Mouse (Mus musculus) liver, postnatal 0 days (tissue): Measurements from ENCODE around the gene Pptc7.

Experiments used
- CTCF ChIP-seq: sonication (generic); IDR thresholded peaks from 2 replicates; pipeline ENCODE4 v1.5.1; 2016; ENCODE audit warnings: antibody characterized with exemption, low read depth
- EP300 ChIP-seq: IDR thresholded peaks from 2 replicates; pipeline ENCODE4 v1.6.1; 2016; ENCODE audit warnings: antibody characterized with exemption, low read depth, mild to moderate bottlenecking

DNA sequence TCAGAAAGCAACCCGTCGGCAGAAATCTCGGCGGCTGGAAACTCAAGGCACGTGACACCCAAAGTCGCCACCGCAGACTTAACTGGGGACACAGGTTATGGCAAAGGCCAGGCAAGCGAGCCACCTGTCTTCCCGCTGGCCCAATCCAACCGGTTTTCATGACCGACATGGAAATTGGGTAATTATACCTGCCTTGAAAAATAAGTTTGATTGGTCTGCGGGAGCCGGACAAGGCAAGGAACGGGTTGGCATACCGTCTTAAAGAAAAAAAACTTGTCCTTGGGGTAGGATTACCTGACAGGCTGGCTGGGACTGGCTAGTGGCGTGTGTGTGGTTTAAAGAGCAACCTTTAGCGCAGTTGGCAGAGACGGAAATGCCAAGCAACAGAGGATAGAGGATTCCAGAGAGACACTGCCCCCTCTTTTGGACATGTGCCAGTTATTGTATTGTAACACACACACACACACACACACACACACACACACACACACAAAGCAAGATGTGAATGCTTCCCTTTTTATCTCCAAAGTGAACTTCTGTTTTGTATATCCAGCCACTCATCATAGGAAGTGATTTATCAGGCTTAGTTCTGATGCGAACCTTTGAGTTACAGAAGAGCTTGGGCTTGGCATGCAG lies 3.2 kb upstream of the Pptc7 start:
- no peak for TF ChIP-seq CTCF
- no peak for TF ChIP-seq EP300
